ENCODE assay signal across 17 mouse cellular contexts in the genomic region with DNA sequence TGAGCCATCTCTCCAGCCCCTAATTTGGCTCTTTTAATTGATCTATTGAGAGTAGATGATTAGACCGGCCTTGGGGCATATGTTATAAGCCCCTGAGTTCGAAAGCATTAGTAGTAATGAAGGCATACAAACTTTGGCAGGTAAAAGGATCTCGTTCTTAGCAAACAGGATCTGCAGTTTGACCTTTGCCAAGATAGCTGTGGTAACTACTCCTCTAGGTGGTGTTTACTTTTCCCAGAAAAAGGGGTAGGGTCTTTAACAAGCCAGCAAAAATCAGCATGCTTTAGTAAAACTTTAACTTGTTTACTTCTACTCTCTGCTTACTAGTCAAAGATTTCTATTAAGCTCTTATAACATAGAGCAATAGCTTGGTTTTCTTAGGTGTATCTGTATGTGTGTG. TPM values are rescaled to one million over a fixed set of nuclear protein-coding genes. Genes with fewer than 3 reads are reported as not detected.
"Had no signal": no experiment of that assay in that cellular context is flagged by ENCODE, and none has a peak within 500 bp of the region (broad histone marks: within the 10 kb centered on the region; RNA-seq: fewer than 3 reads in every experiment).

No protein-coding gene starts in this region.

- H3K4me3 ChIP-seq: neural tube, embryonic 13.5 days; neural tube, embryonic 15.5 days; stomach, embryonic 15.5 days had no signal

- H3K27ac ChIP-seq: neural tube, embryonic 13.5 days; neural tube, embryonic 15.5 days; stomach, embryonic 15.5 days; stomach, postnatal 0 days had no signal

- H3K27me3 ChIP-seq: neural tube, embryonic 13.5 days; neural tube, embryonic 15.5 days; stomach, embryonic 15.5 days had no signal

- H3K4me2 ChIP-seq: neural tube, embryonic 13.5 days; neural tube, embryonic 15.5 days; stomach, embryonic 15.5 days had no signal

- H3K9ac ChIP-seq: neural tube, embryonic 13.5 days; neural tube, embryonic 15.5 days; stomach, embryonic 15.5 days had no signal

- H3K9me3 ChIP-seq: neural tube, embryonic 13.5 days; neural tube, embryonic 15.5 days; stomach, embryonic 15.5 days had no signal

- DNase-seq: retina, postnatal 1 day; right cerebral cortex, adult 18-20 months; right cerebral cortex, postnatal 14 days; right cerebral cortex, postnatal 25 days; right cerebral cortex, postnatal 4 days; spleen, adult 18-20 months; thymus, adult 18-20 months; thymus, adult 2 months; thymus, postnatal 14 days; thymus, postnatal 25 days; thymus, postnatal 36 days; thymus, postnatal 4 days had no signal

- H3K36me3 ChIP-seq: neural tube, embryonic 13.5 days; neural tube, embryonic 15.5 days; stomach, embryonic 15.5 days had no signal

RNA-seq across cellular contexts. Expression of gene Atp7b, which starts 17.6 kb away (rescaled TPM):
- total RNA-seq: neutrophil, adult 5-6 weeks had no signal
